Mouse (Mus musculus): ENCODE measurements around the gene Actr5.

GRCm38 (mm10) chr2:158641869-158642268 is 17.2 kb downstream of the Actr5 start:
- peak; percentile 90 for TF ChIP-seq CTCF (IDR thresholded peaks at IDR 0.05; ENCODE audit: low read depth)
- no peak for TF ChIP-seq EP300 (IDR thresholded peaks at IDR 0.05; ENCODE audit: low read depth)

All from liver, embryonic 14.5 days (tissue).